Mouse (Mus musculus) thymus, adult 2 months (tissue): ENCODE measurements at regions not wholly inside any gene's neighbourhood (a gene's known extent, or its start where the extent isn't known, plus 50 kb on each side); places are given as distances from the start of the nearest gene placed in this dataset.

Experiments
- DNase-seq: peaks from one replicate; pipeline ENCODE4 v3.0.0; 2021
- H3K27ac ChIP-seq: fragments of 200-500 bp; 2 replicates; pipeline ENCODE4 v1.5.1; 2012; ENCODE audit warnings: low read length, control low read depth; ENCODE audit not compliant: control insufficient read depth, insufficient read depth
- H3K27me3 ChIP-seq: fragments of 200-500 bp; 2 replicates; pipeline ENCODE4 v1.6.1; 2012; ENCODE audit warnings: mild to moderate bottlenecking, low read length, moderate library complexity, mixed read lengths; ENCODE audit not compliant: control insufficient read depth, insufficient read depth
- H3K36me3 ChIP-seq: fragments of 200-500 bp; 2 replicates; pipeline ENCODE4 v1.6.1; 2012; ENCODE audit warnings: mild to moderate bottlenecking, low read length, moderate library complexity; ENCODE audit not compliant: control insufficient read depth, insufficient read depth
- H3K4me1 ChIP-seq: fragments of 200-500 bp; replicated peaks from 2 replicates; pipeline ENCODE4 v1.6.1; 2012; ENCODE audit warnings: low read length; ENCODE audit not compliant: control insufficient read depth, insufficient read depth
- H3K4me3 ChIP-seq: fragments of 200-500 bp; 2 replicates; pipeline ENCODE4 v1.5.1; 2012; ENCODE audit warnings: mild to moderate bottlenecking, low read length, control low read depth, moderate library complexity; ENCODE audit not compliant: control insufficient read depth, insufficient read depth
- CTCF ChIP-seq: fragments of 200-500 bp; IDR thresholded peaks from 2 replicates; pipeline ENCODE4 v1.5.1; 2012; ENCODE audit warnings: mild to moderate bottlenecking, control low read depth, low read length, moderate library complexity, borderline replicate concordance; ENCODE audit not compliant: control insufficient read depth, poor library complexity, insufficient read depth; ENCODE audit errors: extremely low read depth
- POLR2A ChIP-seq: fragments of 200-500 bp; IDR thresholded peaks from 2 replicates; pipeline ENCODE4 v1.6.1; 2012; ENCODE audit warnings: mild to moderate bottlenecking, low read length, control low read depth, moderate library complexity; ENCODE audit not compliant: control insufficient read depth, poor library complexity, insufficient read depth; ENCODE audit errors: extremely low read depth
- WGBS: fragments of 180-500 bp; shearing (Covaris S2); methylation state at CpG from one replicate; pipeline ENCODE4 v1.1.7; 2018; 5-methylcytosine and 5-hydroxymethylcytosine counted together

DNA sequence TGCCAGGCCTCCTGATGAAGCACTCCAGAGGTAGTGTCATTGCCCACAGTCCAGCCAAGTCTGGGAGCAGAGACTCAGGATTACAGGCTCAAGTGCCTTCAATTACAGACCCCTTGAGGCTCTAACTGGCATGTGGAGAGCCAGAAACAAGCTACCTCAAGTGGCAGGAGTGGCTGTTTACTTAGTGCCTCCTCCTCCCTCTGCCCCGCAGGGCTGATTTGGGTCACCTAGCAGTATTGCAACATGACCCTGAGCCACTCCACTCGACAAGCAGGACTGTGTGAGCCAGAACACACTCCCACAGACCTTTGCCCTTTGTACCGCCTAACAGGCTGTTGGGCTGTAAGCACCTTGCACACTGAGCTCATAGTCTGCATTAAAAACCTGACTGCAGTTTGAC lies 180.4 kb downstream of the Rab11fip4 start:
- Histone ChIP-seq H3K27me3 (no peaks in the 10 kb centered on the region), H3K4me3 (no peak overlapping the region), H3K4me1 (no peaks in the 10 kb centered on the region), H3K36me3 (no peaks in the 10 kb centered on the region), H3K27ac (no peak overlapping the region)
- DNase-seq, result no peak
- TF ChIP-seq POLR2A (no peak), CTCF (no peak)
- 79% methylated on average over 3 of the region's 3 CpGs for WGBS

DNA sequence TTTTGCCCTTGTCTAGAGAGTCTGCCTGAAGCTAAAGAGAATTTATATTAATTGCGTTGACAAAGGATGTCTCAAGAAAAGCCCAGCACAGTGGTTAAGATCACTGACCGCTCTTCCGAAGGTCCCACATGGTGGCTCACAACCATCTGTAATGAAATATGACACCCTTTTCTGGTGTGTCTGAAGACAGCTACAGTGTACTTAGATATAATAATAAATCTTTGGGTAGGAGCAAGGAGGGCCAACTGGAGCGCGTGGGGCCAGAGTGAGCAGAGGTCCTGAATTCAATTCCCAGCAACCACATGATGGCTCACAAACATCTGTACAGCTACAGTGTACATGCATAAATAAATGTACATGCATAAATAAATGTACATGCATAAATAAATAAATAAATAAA lies 176.1 kb downstream of the Rab11fip4 start:
- H3K27ac ChIP-seq, result no peak overlapping the region
- no peaks in the 10 kb centered on the region for H3K4me1 ChIP-seq
- WGBS, result 97% methylated on average over 5 of the region's 5 CpGs
- H3K4me3 ChIP-seq, result no peak overlapping the region
- no peak for DNase-seq
- no peak for TF ChIP-seq POLR2A
- no peak for TF ChIP-seq CTCF
- no peaks in the 10 kb centered on the region for H3K36me3 ChIP-seq
- H3K27me3 ChIP-seq, result no peaks in the 10 kb centered on the region

DNA sequence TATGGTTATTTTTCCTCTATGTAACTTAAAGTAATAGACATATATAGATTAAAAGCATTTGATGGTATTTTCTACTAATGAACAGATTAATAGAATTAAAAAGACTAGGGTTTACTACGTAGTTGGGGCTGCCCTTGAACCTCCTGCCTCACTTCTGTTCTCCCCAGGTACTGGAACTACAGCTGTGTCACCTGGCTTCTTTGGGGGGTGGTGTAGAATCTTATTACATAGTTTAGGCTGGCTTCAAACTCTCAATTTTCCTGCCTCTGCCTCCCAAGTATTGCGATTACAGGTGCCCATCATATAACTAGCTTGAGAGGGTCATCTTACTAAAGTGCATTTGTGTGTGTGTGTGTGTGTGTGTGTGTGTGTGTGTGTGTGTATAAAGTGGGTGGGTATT lies 175.0 kb downstream of the Rab11fip4 start:
- no peak for DNase-seq
- 100% methylated on average over 2 of the region's 2 CpGs for WGBS
- no peaks in the 10 kb centered on the region for H3K27me3 ChIP-seq
- no peak for TF ChIP-seq POLR2A
- no peak for TF ChIP-seq CTCF
- no peak overlapping the region for H3K4me3 ChIP-seq
- H3K4me1 ChIP-seq, result no peaks in the 10 kb centered on the region
- H3K27ac ChIP-seq, result no peak overlapping the region
- H3K36me3 ChIP-seq, result no peaks in the 10 kb centered on the region

DNA sequence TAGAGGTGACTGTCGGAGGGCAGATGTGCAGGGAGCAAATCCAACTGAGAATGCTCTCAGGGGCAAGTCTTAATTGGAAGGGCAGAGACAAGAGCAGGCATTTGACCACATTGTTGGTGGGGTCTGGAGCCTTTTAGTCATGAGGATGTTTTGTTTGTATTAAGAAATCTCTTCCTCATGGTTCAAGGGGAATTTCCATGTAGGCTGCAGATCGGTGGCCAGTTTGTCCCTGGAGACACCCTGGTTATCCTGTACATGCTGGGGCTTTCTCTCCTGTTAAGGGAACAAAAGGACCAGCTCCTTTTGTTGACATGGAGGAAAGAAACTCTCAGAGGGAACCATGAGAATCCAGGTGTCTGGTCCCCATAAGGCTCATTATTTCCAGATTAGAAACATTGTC lies 174.4 kb downstream of the Rab11fip4 start:
- no peak for TF ChIP-seq POLR2A
- TF ChIP-seq CTCF, result no peak
- DNase-seq, result no peak
- no peaks in the 10 kb centered on the region for H3K36me3 ChIP-seq
- H3K4me3 ChIP-seq, result no peak overlapping the region
- WGBS, result 95% methylated on average over 2 of the region's 2 CpGs
- no peaks in the 10 kb centered on the region for H3K27me3 ChIP-seq
- H3K27ac ChIP-seq, result no peak overlapping the region
- no peaks in the 10 kb centered on the region for H3K4me1 ChIP-seq

DNA sequence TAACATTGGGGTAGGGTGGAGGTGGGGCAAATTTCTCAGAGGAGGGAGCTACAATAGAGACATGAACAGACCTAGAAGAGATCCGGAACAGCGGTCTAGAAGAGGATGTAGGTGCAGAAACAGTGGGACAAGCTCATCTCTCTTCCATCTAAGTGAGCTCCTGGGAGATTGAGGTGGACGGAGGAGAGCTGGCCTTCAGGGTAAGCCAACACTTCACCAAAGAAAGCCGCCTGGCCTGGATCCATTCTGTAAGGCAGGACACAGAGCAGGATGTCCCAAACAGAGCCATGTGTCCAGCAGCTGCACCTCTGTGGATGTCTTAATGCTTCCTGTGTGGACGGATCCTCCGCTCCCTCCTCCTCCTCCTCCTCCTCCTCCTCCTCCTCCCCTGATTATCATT lies 173.0 kb downstream of the Rab11fip4 start:
- TF ChIP-seq POLR2A (no peak), CTCF (no peak)
- H3K4me1 ChIP-seq, result no peaks in the 10 kb centered on the region
- no peaks in the 10 kb centered on the region for H3K27me3 ChIP-seq
- DNase-seq, result no peak
- H3K4me3 ChIP-seq, result no peak overlapping the region
- H3K36me3 ChIP-seq, result no peaks in the 10 kb centered on the region
- WGBS, result 96% methylated on average over 6 of the region's 6 CpGs
- H3K27ac ChIP-seq, result no peak overlapping the region

DNA sequence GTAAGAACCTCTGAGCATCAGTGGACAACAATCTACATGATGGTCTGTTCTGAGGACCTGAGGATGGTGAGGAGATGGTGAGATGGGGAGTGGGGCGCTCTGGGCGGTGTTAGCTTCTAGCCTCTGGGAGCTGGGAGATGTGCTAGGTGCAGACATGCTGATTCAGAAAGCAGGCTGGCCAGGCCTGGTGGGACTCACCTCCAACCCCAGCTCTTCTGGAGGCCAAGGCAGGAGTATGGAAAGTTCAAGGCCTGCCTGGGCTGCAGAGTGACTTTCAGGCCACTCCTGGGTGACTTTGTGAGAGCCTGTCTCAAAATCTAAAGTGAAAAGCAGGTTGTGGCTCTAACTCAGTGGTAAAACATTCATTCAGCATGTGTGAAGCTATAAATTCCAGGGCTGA lies 171.6 kb downstream of the Rab11fip4 start:
- TF ChIP-seq CTCF (no peak), POLR2A (no peak)
- 98% methylated on average over 2 of the region's 2 CpGs for WGBS
- Histone ChIP-seq H3K27me3 (no peaks in the 10 kb centered on the region), H3K27ac (no peak overlapping the region), H3K4me3 (no peak overlapping the region), H3K4me1 (no peaks in the 10 kb centered on the region), H3K36me3 (no peaks in the 10 kb centered on the region)
- DNase-seq, result no peak

DNA sequence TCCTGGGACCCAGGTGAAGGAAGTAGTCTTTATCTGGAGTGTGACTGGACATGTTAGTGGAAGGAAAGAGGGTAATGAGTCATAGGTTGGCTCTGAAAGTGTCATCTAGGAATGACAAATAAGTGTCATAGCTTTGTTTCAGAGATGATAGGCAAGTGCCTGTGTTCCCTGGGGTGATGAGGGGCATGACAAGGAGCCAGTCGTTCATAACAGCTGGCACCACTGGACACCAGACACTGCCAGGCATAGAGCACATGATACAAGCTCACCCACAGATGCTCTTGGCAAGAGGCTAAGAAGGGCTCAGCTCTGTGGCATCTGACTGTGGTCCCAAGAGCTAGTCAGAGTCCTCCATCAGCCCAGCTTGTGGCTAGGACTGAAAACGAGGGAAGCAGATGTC lies 171.0 kb downstream of the Rab11fip4 start:
- no peak for TF ChIP-seq POLR2A
- TF ChIP-seq CTCF, result no peak
- Histone ChIP-seq H3K4me3 (no peak overlapping the region), H3K36me3 (no peaks in the 10 kb centered on the region), H3K27ac (no peak overlapping the region), H3K27me3 (no peaks in the 10 kb centered on the region), H3K4me1 (no peaks in the 10 kb centered on the region)
- WGBS, result 74% methylated on average over 2 of the region's 2 CpGs
- no peak for DNase-seq

DNA sequence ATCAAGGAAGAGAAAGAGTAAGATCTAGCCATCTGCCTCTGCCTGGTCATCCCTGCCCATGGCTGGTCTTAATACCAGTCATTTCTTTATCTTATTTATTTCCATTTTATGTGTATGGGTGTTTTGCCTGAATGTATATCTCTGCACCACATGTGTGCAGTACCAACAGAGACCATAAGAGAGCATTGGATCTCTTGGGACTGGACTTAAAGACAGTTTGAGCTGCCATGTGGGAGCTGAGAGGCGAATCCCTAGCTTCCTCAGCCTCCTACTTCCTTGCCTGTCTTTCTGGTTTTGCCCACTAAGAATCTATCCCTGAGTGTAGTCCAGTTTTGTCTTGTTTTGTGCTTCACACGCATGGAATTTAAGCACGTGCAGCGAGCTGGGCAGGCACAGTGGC lies 169.5 kb downstream of the Rab11fip4 start:
- no peak for TF ChIP-seq POLR2A
- no peak for TF ChIP-seq CTCF
- Histone ChIP-seq H3K27ac (no peak overlapping the region), H3K36me3 (no peaks in the 10 kb centered on the region), H3K27me3 (no peaks in the 10 kb centered on the region), H3K4me3 (no peak overlapping the region), H3K4me1 (no peaks in the 10 kb centered on the region)
- no peak for DNase-seq
- WGBS, result 95% methylated on average over 4 of the region's 4 CpGs
